Mouse (Mus musculus) CH12.LX (cell line): ENCODE measurements around the gene Raph1. TPM values are rescaled to one million over a fixed set of nuclear protein-coding genes. Genes with fewer than 3 reads are reported as not detected.

Experiments used
- DNase-seq: peaks from one replicate; pipeline ENCODE4 v3.0.0-alpha.2; 2013; ENCODE audit errors: extremely low read depth
- H3K27ac ChIP-seq: 2 replicates; pipeline ENCODE4 v1.5.1; 2012; ENCODE audit warnings: low read depth, mild to moderate bottlenecking, control low read depth, moderate library complexity; ENCODE audit not compliant: insufficient read depth
- H3K27me3 ChIP-seq: replicated peaks from 2 replicates; pipeline ENCODE3; 2012; ENCODE audit warnings: inconsistent platforms
- H3K36me3 ChIP-seq, 2 experiments: replicated peaks in 1 of 2; 2 replicates each; pipeline versions ENCODE3 to v1.6.1; 2012; ENCODE audit warnings: inconsistent platforms in 1 of 2, low read length in 1 of 2, mild to moderate bottlenecking in 1 of 2, mixed read lengths in 1 of 2, moderate library complexity in 1 of 2; ENCODE audit not compliant: control insufficient read depth in 1 of 2, insufficient read depth in 1 of 2
- H3K4me1 ChIP-seq, 2 experiments: 2 replicates each; pipeline ENCODE4 v1.6.1; 2012; ENCODE audit warnings: inconsistent platforms in 1 of 2, moderate library complexity in 1 of 2; ENCODE audit not compliant: insufficient read depth in 2 of 2, control insufficient read depth in 1 of 2
- H3K4me2 ChIP-seq: 2 replicates; pipeline ENCODE4 v1.6.1; 2012; ENCODE audit warnings: low read depth, mild to moderate bottlenecking, control low read depth; ENCODE audit not compliant: poor library complexity, insufficient read depth, severe bottlenecking
- H3K4me3 ChIP-seq, 3 experiments: fragments of 150-350 bp in 1 of 3; sonication (generic) in 1 of 3; replicated peaks in 1 of 3; 2 replicates each; pipeline versions ENCODE3 to v1.5.1; 2011 to 2012; ENCODE audit warnings: low read depth in 2 of 3, low read length in 2 of 3, mild to moderate bottlenecking in 2 of 3, moderate library complexity in 2 of 3, control low read depth in 1 of 3, improper control_type of control experiment in 1 of 3, inconsistent platforms in 1 of 3, mixed read lengths in 1 of 3; ENCODE audit not compliant: poor library complexity in 1 of 3
- H3K79me2 ChIP-seq: replicated peaks from 2 replicates; pipeline ENCODE4 v1.6.1; 2012; ENCODE audit warnings: mild to moderate bottlenecking, moderate library complexity; ENCODE audit not compliant: control insufficient read depth, poor library complexity, insufficient read depth, severe bottlenecking; ENCODE audit errors: extremely low read depth
- H3K9ac ChIP-seq: 2 replicates; pipeline ENCODE4 v1.6.1; 2012; ENCODE audit warnings: low read depth, mild to moderate bottlenecking, control low read depth, moderate library complexity; ENCODE audit not compliant: insufficient read depth
- H3K9me3 ChIP-seq: replicated peaks from 2 replicates; pipeline ENCODE3; 2012; ENCODE audit warnings: low read length, inconsistent platforms, mixed read lengths
- CHD1 ChIP-seq: IDR thresholded peaks from 2 replicates; pipeline ENCODE4 v1.6.1; 2012; ENCODE audit warnings: low read depth, low read length, improper control_type of control experiment, inconsistent platforms
- CHD2 ChIP-seq: IDR thresholded peaks from 2 replicates; pipeline ENCODE4 v1.6.1; 2011; ENCODE audit warnings: low read length, improper control_type of control experiment
- CTCF ChIP-seq, 2 experiments: IDR thresholded peaks in 1 of 2; conservative IDR thresholded peaks in 1 of 2; 2 replicates each; pipeline ENCODE4 v1.5.1; 2011 to 2012; ENCODE audit warnings: low read depth in 2 of 2, low read length in 2 of 2, improper control_type of control experiment in 1 of 2, inconsistent platforms in 1 of 2, mild to moderate bottlenecking in 1 of 2, moderate library complexity in 1 of 2
- ELF1 ChIP-seq: IDR thresholded peaks from 2 replicates; pipeline ENCODE4 v1.6.1; 2014; ENCODE audit warnings: low read depth, mild to moderate bottlenecking, inconsistent platforms, low read length, improper control_type of control experiment
- EP300 ChIP-seq: IDR thresholded peaks from 2 replicates; pipeline ENCODE4 v1.6.1; 2011; ENCODE audit warnings: low read length, improper control_type of control experiment
- ETS1 ChIP-seq: conservative IDR thresholded peaks from 2 replicates; pipeline ENCODE4 v1.6.1; 2012; ENCODE audit warnings: low read depth, mild to moderate bottlenecking, inconsistent platforms, low read length, improper control_type of control experiment, moderate library complexity
- IRF4 ChIP-seq: IDR thresholded peaks from 2 replicates; pipeline ENCODE4 v1.6.1; 2014; ENCODE audit warnings: low read depth, mild to moderate bottlenecking, inconsistent platforms, low read length, improper control_type of control experiment
- JUN ChIP-seq: IDR thresholded peaks from 2 replicates; pipeline ENCODE4 v1.6.1; 2011; ENCODE audit warnings: low read depth, mild to moderate bottlenecking, low read length, improper control_type of control experiment, moderate library complexity; ENCODE audit not compliant: insufficient read depth
- JUND ChIP-seq: conservative IDR thresholded peaks from 2 replicates; pipeline ENCODE4 v1.6.1; 2011; ENCODE audit warnings: low read depth, low read length, improper control_type of control experiment
- KAT2A ChIP-seq: IDR thresholded peaks from 2 replicates; pipeline ENCODE4 v1.6.1; 2012; ENCODE audit warnings: low read length, improper control_type of control experiment, inconsistent platforms; ENCODE audit not compliant: insufficient replicate concordance
- MAX ChIP-seq: IDR thresholded peaks from 2 replicates; pipeline ENCODE4 v1.6.1; 2011; ENCODE audit warnings: low read length, improper control_type of control experiment
- MYC ChIP-seq: IDR thresholded peaks from 2 replicates; pipeline ENCODE4 v1.6.1; 2011; ENCODE audit warnings: low read depth, mild to moderate bottlenecking, improper control_type of control experiment, low read length
- RAD21 ChIP-seq: IDR thresholded peaks from 2 replicates; pipeline ENCODE4 v1.6.1; 2011; ENCODE audit warnings: low read depth, mild to moderate bottlenecking, low read length, improper control_type of control experiment, moderate library complexity
- RCOR1 ChIP-seq: conservative IDR thresholded peaks from 2 replicates; pipeline ENCODE4 v1.6.1; 2012; ENCODE audit warnings: low read depth, mild to moderate bottlenecking, inconsistent platforms, low read length, improper control_type of control experiment
- SMC3 ChIP-seq: IDR thresholded peaks from 2 replicates; pipeline ENCODE4 v1.6.1; 2011; ENCODE audit warnings: low read depth, low read length, improper control_type of control experiment
- TBP ChIP-seq: conservative IDR thresholded peaks from 2 replicates; pipeline ENCODE4 v1.6.1; 2011; ENCODE audit warnings: low read depth, low read length, improper control_type of control experiment
- UBTF ChIP-seq: IDR thresholded peaks from 2 replicates; pipeline ENCODE4 v1.6.1; 2012; ENCODE audit warnings: low read depth, mild to moderate bottlenecking, inconsistent platforms, low read length, improper control_type of control experiment, moderate library complexity
- USF2 ChIP-seq: conservative IDR thresholded peaks from 2 replicates; pipeline ENCODE4 v1.6.1; 2011; ENCODE audit warnings: low read depth, low read length, improper control_type of control experiment
- ZKSCAN1 ChIP-seq: IDR thresholded peaks from 2 replicates; pipeline ENCODE4 v1.6.1; 2012; ENCODE audit warnings: low read depth, inconsistent platforms, low read length, improper control_type of control experiment, borderline replicate concordance
- ZNF384 ChIP-seq: IDR thresholded peaks from 2 replicates; pipeline ENCODE4 v1.6.1; 2012; ENCODE audit warnings: low read depth, low read length, improper control_type of control experiment, inconsistent platforms
- dilution Hi-C: fragments of 300-500 bp; cut with MboI; formaldehyde crosslinking; loops from 2 replicates; pipeline ENCODE4 v1.14.3; 2020; ENCODE audit warnings: low sequenced_read_pairs; ENCODE audit not compliant: extremely low pct_unique_long_range_greater_than_20kb, extremely low pct_ligation_motif_present
- in situ Hi-C: fragments of 300-500 bp; cut with MboI; formaldehyde crosslinking; loops from 3 replicates; pipeline ENCODE4 v1.14.3; 2019; ENCODE audit warnings: low sequenced_read_pairs, low pct_ligation_motif_present, low pct_unique_long_range_greater_than_20kb, mixed read lengths
- polyA plus RNA-seq: library from polyadenylated mRNA; unstranded; fragments of >175 nt; gene quantifications from 2 replicates; pipeline ENCODE4 v1.2.1, GENCODE M21; 2012; ENCODE audit warnings: low read depth; ENCODE audit not compliant: insufficient read length
- total RNA-seq, 2 experiments: library from RNA; depleted of rRNA; stranded (reverse); fragments of 300-350 nt in 1 of 2; fragments of >200 nt in 1 of 2; gene quantifications; 2 replicates each; pipeline ENCODE4 v1.2.3; 2012 to 2014

Raph1 gene
- total and polyA plus RNA-seq, 3 experiments: 3.7 to 7.6 (median 5.7) TPM

DNA sequence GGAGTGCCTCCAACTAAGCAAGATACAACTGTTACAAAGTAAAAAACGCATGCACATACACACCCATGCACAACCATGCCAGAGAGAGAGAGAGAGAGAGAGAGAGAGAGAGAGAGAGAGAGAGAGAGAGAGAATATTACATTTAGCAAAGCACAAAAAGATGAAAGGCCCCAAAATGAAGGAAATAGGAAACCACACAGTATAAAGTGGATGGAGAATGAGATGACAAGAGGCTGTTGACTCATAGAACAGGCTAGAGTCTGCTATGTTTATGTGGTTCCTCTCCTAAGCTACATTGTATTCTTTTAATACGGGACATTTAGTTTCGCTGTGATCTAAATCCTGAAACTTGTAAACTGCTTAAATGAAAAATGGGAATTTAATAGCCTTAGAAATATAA, 27.6 kb downstream of the Raph1 start:
- no peak for DNase-seq
- no peaks in the 10 kb centered on the region for H3K9me3 ChIP-seq
- in situ Hi-C loops: no loop called here
- no peaks in the 10 kb centered on the region for H3K36me3 ChIP-seq
- no peaks in the 10 kb centered on the region; the same call in 1 of the 2 replicates for H3K79me2 ChIP-seq
- TF ChIP-seq ZNF384 (no peak), ZKSCAN1 (no peak), RCOR1 (no peak), JUN (no peak), JUND (no peak), IRF4 (no peak), UBTF (no peak), ELF1 (no peak), TBP (no peak), KAT2A (no peak), CHD2 (no peak), ETS1 (no peak), SMC3 (no peak), EP300 (no peak), USF2 (no peak)
- peaks cover 0 to 5% of the 10 kb centered on the region in 2 experiments; a peak in 1 of 4 replicates for H3K4me1 ChIP-seq
- dilution Hi-C loops: no loop called here
- H3K9ac ChIP-seq: no peak overlapping the region
- no peak overlapping the region for H3K4me2 ChIP-seq
- H3K4me3 ChIP-seq: no peak overlapping the region
- H3K27ac ChIP-seq: no peak overlapping the region
- no peaks in the 10 kb centered on the region for H3K27me3 ChIP-seq

DNA sequence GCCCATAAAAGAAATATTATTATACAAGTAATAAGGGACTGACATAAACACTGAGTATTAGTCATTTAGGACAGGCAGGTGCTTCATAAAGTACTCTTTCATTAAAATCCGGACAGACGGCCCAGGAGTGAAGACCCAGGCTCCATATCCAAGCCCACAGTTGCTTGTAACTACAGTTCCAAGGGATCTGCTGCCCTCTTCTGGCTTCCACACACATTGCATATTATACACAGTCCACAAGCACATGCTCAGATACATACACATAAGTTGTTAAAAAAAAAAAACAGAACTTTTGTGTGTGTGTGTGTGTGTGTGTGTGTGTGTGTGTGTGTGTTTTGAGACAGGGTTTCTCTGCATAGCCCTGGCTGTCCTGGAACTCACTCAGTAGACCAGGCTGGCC, 32.0 kb downstream of the Raph1 start:
- no peak overlapping the region for H3K27ac ChIP-seq
- H3K9ac ChIP-seq: no peak overlapping the region
- H3K4me1 ChIP-seq: peaks cover 0 to 17% of the 10 kb centered on the region in 2 experiments; a peak in 2 of 4 replicates
- no peaks in the 10 kb centered on the region for H3K9me3 ChIP-seq
- H3K79me2 ChIP-seq: no peaks in the 10 kb centered on the region
- TF ChIP-seq CTCF (conservative IDR thresholded peaks at IDR 0.05 in 1 of 2, IDR thresholded peaks at IDR 0.05 in 1 of 2; ENCODE audit: low read depth in 2 of 2, low read length in 2 of 2) (peak; percentile 9 to 58; a peak in 2 of 4 replicates), SMC3 (peak; percentile 46), RAD21 (peak; percentile 51), MYC (peak; percentile 74), CHD1 (no peak), MAX (no peak)
- in situ Hi-C loops: no loop called here
- H3K27me3 ChIP-seq: no peaks in the 10 kb centered on the region
- peaks cover 0 to 4% of the 10 kb centered on the region in 2 experiments for H3K36me3 ChIP-seq
- H3K4me2 ChIP-seq: no peak overlapping the region
- dilution Hi-C loops: no loop called here
- peak; percentile 44 for DNase-seq
- no peak overlapping the region for H3K4me3 ChIP-seq
